Comparison of ENCODE assay signal across 8 mouse cellular contexts in the genomic region with DNA sequence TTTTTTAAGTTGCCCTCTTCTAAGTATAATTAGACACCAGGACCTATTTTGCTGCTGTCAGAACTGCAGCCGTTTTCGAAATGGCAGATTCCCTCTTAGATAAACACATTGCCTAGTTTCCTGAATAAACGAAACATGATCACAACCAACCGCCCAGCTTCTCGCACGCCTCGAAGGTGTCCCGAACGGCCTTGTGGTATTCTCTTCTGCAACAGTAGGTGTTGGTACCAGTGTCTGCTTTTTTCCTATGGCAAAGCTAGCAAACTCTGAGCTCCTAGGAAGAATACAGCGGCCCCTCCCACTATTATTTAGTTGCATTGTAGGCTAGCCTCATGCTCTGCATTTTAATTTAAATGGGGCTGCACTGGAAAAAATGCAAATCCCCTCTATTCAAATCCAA. TPM values are rescaled to one million over a fixed set of nuclear protein-coding genes. Genes with fewer than 3 reads are reported as not detected.
A peak's percentile ranks its signal among the peaks of the same experiment; 100 is the strongest.
DNase-seq lines count a peak whose midpoint lies in the region; ATAC-seq and TF ChIP-seq lines count a peak whose summit lies in the region.

No protein-coding gene starts in this region.

- TF ChIP-seq CTCF in heart, postnatal 0 days (IDR thresholded peaks at IDR 0.05; ENCODE audit: low read depth), result no peak

- no peak for DNase-seq in heart, postnatal 10 days
- peak; percentile 77 for DNase-seq in R1 (ENCODE audit: low read depth, low spot score)
- no peak for DNase-seq in heart, postnatal 0 days (ENCODE audit: low spot score)
- no peak for DNase-seq in right cerebral cortex, postnatal 36 days (ENCODE audit: low spot score in 2 of 2)
- DNase-seq in gastrocnemius, postnatal 25 days, result no peak
- DNase-seq in frontal cortex, postnatal 36 days (ENCODE audit: low spot score in 2 of 2), result no peak

- no peaks in the 10 kb centered on the region for H3K9me3 ChIP-seq in heart, embryonic 13.5 days
- H3K9me3 ChIP-seq in heart, postnatal 0 days (replicated peaks; ENCODE audit: control insufficient read depth, low read length), result no peaks in the 10 kb centered on the region

- ATAC-seq in heart, embryonic 13.5 days (ENCODE audit: extremely low read depth, insufficient number of reproducible peaks, low FRiP score, low TSS enrichment), result no peak
- ATAC-seq in heart, postnatal 0 days (ENCODE audit: insufficient read depth, low read depth), result no peak
- peak; percentile 25; the same call in 1 of the 2 replicates for ATAC-seq in megakaryocyte, adult 5-6 weeks (ENCODE audit: poor library complexity, severe bottlenecking)

- H3K4me1 ChIP-seq in heart, embryonic 13.5 days, result peaks cover 17% of the 10 kb centered on the region
- H3K4me1 ChIP-seq in heart, postnatal 0 days (ENCODE audit: control insufficient read depth, insufficient read depth), result no peaks in the 10 kb centered on the region

- H3K9ac ChIP-seq in heart, embryonic 13.5 days, result peak overlapping the region; percentile 61
- 0 out of 2 replicates have a peak overlapping the region, but pooled peaks have one; percentile 3 for H3K9ac ChIP-seq in heart, postnatal 0 days (replicated peaks; ENCODE audit: low read depth, low read length)

- H3K27ac ChIP-seq in heart, embryonic 13.5 days (replicated peaks), result peak overlapping the region; percentile 51; the same call in 1 of the 2 replicates
- peak overlapping the region; percentile 62 for H3K27ac ChIP-seq in heart, postnatal 0 days (ENCODE audit: low read depth)

- WGBS in heart, embryonic 13.5 days, result 5% methylated on average over 10 of the region's 10 CpGs
- WGBS in heart, postnatal 0 days, result 11% methylated on average over 10 of the region's 10 CpGs

- intact Hi-C loops in heart, postnatal 10 days (cut with DNase I), result no loop called here

- no peaks in the 10 kb centered on the region for H3K36me3 ChIP-seq in heart, embryonic 13.5 days
- no peaks in the 10 kb centered on the region for H3K36me3 ChIP-seq in heart, postnatal 0 days (replicated peaks; ENCODE audit: control insufficient read depth, insufficient read depth, low read length)

- TF ChIP-seq EP300 in heart, postnatal 0 days (IDR thresholded peaks at IDR 0.05; ENCODE audit: low read depth), result no peak

- H3K4me3 ChIP-seq in heart, embryonic 13.5 days, result peak overlapping the region; percentile 20
- peak overlapping the region; percentile 16; the same call in 1 of the 2 replicates for H3K4me3 ChIP-seq in heart, postnatal 0 days (ENCODE audit: low read depth, low read length)

- no peaks in the 10 kb centered on the region for H3K27me3 ChIP-seq in heart, embryonic 13.5 days (replicated peaks)
- no peaks in the 10 kb centered on the region for H3K27me3 ChIP-seq in heart, postnatal 0 days (ENCODE audit: control insufficient read depth, insufficient read depth, low read length)

- peak overlapping the region; percentile 56 for H3K4me2 ChIP-seq in heart, embryonic 13.5 days
- peak overlapping the region; percentile 47 for H3K4me2 ChIP-seq in heart, postnatal 0 days (ENCODE audit: low read depth, low read length)

RNA-seq across cellular contexts. Expression of gene Zfp217, which starts 45.3 kb away (rescaled TPM):
- polyA plus RNA-seq in heart, embryonic 13.5 days (2015; fragmentation: Nextera tagmentation; extraction: Ambion mirVana), result 2.4 and 3.0 TPM in 2 replicates
- total RNA-seq in heart, postnatal 10 days (2021), result 10 to 100 TPM; 14.4 to 17.7 TPM
- 9.8 and 10.1 TPM in 2 replicates for total RNA-seq in heart, postnatal 0 days (2014; rRNA removed; ENCODE audit: low replicate concordance)
- polyA plus RNA-seq in heart, postnatal 0 days (2015; fragmentation: Nextera tagmentation; extraction: Ambion mirVana), result 1.9 and 2.1 TPM in 2 replicates
- 40.4 and 52.3 TPM in 2 replicates for total RNA-seq in megakaryocyte, adult 5-6 weeks (2015)
- 50.9 and 62.5 TPM in 2 replicates for total RNA-seq in megakaryocyte, adult 5-6 weeks (2017)
- 1 to 10 TPM; 7.0 to 7.2 TPM for total RNA-seq in gastrocnemius, postnatal 25 days (2021)
